Mouse (Mus musculus) megakaryocyte, embryonic 14.5 days (primary cell): ENCODE measurements at regions not wholly inside any gene's neighbourhood (a gene's known extent, or its start where the extent isn't known, plus 50 kb on each side); places are given as distances from the start of the nearest gene placed in this dataset.

Experiments
- FLI1 ChIP-seq: IDR thresholded peaks from 2 replicates; pipeline ENCODE4 v1.6.1; 2012; ENCODE audit warnings: low read length, inconsistent platforms, mixed read lengths
- GATA1 ChIP-seq: IDR thresholded peaks from 3 replicates; pipeline ENCODE4 v1.6.1; 2012; ENCODE audit warnings: mixed read lengths, low read length, inconsistent platforms, borderline replicate concordance

GRCm38 (mm10) chr6:73367616-73368015 lies 101.9 kb downstream of the 4931417E11Rik start:
- TF ChIP-seq GATA1 (no peak), FLI1 (no peak)
